Mouse (Mus musculus): Measurements from ENCODE around the gene Polr2a.
"Not testable (repeated sequence)": the region's sequence is repeated elsewhere in the genome, so short reads cannot be mapped to it uniquely, and the experiment has no call there.

Polr2a gene

DNA sequence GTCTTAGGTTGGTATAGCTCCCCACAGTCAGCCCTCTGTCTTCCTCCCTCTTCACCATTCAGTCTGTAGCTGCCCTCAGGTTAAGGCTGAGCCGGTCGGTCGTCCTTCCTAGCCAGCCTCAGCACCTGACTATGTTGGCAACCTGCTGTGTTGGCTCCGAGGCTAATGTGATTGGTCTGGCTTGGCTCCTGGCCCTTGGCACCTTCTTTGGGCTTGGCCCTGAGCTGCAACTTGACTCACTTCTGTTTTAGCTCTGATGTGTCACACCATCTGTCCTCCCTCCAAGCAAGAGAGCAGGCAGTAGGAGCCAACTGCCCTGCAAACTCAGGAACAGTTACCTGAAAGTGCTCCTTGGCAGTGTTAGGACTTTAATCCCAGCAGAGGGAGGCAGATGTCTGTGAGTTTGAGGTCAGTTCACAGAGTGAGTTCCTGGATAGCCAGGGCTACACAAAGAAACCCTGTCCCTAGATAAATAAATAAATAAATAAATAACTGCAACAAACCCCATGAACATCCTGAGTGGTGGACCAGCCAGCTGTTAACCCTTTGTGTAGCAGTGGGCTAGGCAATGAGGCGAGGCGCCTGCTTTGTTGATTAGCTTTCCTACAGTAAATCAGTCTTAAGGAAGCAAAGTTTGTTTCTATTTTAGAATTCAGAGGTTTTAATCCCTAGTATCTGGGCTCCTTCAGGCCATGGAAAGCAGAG is 51.5 kb downstream of the Polr2a start:
- DNase-seq (ENCODE audit: extremely low spot score), result no peak

DNA sequence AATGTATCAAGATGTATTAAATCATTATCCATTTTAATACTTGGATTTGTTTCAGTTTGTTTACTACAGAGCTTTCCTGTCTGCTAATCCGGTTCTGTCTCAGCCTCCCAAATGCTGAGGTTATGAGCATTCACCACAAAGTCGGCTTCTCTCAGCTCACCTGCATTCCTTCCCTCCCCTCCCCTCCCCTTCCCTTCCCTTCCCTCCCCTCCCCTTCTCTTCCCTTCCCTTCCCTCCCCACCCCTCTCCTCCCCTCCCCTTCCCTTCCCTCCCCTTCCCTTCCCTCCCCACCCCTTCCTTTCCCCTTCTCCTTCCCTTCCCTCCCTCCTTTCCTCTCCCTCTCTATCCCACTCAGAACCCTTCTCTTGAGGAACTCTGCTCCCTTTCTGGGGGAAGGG is 53.8 kb downstream of the Polr2a start:
- DNase-seq (ENCODE audit: extremely low spot score), result no peak

DNA sequence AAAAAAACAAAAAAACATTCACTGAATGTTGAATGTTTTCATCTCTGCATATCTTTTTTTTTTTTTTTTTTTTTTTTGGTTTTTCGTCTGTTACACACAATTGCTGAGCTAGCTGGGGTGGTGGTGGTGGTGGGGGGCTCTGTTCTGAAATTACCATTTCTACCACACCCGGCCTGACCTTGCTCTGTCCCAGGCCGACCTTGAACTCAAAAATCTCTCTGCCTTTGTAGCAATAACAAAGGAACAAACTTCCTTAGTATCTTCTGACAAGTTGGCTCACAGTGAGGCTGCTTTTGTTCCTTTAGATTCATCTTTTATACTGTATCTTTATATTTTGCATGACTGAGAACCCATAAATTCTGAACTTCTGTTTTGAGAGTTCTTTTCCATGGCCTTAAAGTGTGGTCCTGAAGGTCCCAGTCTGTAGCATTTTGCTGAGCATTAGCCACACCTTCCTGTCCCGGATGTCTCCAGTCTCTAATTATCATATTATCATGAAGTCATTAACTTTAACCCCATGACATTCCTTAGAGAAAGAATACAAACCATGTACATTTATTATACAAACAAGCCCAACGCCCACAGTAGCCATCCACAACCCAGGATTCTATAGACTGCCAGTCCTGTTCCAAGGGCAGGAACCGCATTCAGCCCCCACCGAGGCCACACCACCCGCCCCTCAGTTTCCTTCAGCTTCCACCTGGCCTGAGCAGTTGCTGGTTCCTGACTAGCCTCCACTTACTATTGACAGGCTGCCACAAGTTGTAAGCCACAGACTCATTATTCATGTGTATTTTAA is 54.4 kb downstream of the Polr2a start:
- no peak for DNase-seq (ENCODE audit: extremely low spot score)

DNA sequence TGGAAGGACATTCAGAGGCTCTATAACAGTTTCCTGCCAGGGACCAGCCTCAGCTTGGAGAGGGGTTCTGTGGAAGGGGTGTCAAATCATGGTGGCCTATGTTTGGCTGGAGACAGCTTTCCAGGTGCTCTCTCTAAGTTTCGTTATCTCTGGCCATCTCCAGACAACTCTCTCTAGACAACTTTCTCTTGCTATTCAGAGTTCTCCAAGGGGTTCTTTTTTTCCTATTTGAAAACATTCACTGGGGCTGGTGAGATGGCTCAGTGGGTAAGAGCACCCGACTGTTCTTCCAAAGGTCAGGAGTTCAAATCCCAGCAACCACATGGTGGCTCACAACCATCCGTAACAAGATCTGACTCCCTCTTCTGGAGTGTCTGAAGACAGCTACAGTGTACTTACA is 55.1 kb downstream of the Polr2a start:
- not testable (repeated sequence) for DNase-seq (ENCODE audit: extremely low spot score)

DNA sequence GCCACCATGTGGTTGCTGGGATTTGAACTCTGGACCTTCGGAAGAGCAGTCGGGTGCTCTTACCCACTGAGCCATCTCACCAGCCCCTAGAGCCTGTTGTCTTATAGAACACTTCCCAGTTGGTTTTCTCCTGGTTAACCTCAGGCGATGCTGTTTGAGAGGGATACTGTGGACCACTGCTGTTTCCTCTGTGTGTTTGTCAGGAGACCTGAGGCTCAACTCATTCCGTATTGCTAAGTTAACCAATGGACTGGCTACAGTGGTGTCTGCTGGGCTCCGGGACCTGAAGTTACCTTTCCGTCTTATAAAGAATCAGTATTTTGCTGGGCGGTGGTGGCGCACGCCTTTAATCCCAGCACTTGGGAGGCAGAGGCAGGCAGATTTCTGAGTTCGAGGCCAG is 55.6 kb downstream of the Polr2a start:
- DNase-seq (ENCODE audit: extremely low spot score), result not testable (repeated sequence)

DNA sequence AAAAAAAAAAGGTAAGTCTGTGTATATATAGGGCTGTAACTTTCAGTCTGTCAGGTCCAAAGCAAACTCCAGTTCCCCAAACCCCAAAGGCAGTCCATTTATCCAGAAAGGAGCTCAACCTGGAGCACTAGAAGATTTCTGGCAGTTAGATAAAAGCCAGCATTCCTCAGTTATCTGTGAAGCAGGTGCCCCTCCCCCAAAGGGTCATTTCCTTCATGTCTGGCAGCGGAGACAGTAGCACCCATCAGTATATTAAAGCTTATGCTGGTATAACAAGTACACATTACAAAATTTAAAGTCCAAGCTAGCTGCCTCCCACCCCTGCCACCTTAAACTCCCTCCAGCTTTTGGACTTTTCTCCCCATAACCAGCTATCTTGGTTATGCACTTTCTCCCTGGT is 58.8 kb downstream of the Polr2a start:
- no peak for DNase-seq (ENCODE audit: extremely low spot score)

DNA sequence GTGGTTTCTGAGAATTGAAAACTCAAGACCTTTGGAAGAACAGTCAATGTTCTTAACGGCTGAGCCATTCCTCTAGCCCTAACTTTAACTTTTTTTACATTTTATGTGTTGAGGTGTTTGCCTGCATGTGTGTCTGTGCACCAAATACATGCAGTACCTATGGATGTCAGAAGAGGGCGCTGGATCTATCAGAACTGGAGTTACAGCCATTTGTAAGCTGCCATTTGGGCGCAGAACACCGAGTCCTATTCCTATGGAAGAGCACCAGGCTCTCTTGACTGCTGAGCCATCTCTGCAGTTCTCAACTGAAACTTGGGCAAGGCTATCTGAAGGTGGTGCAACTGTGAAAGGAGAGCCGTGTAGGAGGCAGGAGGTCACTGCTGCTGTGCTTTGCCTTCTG is 59.9 kb downstream of the Polr2a start:
- no peak for DNase-seq (ENCODE audit: extremely low spot score)

DNA sequence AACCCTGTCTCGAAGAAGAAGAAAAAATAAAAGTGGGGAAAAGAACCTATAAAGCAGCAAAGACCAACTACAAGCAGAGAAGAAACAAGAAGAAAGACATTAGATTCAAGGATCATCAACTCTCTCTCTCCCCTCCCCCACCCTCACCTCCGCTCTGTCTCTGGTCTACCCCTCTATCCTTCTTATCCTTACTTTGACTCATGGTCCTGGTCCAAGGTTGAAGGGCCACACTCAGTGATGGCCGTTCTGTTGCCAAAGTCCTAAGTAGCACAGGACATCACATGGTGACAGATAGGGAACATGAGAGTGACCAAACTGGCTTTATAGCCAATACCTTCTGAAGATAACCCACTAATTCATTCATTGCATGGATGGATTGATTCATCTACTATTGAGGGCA is 61.0 kb downstream of the Polr2a start:
- no peak for DNase-seq (ENCODE audit: extremely low spot score)

DNA sequence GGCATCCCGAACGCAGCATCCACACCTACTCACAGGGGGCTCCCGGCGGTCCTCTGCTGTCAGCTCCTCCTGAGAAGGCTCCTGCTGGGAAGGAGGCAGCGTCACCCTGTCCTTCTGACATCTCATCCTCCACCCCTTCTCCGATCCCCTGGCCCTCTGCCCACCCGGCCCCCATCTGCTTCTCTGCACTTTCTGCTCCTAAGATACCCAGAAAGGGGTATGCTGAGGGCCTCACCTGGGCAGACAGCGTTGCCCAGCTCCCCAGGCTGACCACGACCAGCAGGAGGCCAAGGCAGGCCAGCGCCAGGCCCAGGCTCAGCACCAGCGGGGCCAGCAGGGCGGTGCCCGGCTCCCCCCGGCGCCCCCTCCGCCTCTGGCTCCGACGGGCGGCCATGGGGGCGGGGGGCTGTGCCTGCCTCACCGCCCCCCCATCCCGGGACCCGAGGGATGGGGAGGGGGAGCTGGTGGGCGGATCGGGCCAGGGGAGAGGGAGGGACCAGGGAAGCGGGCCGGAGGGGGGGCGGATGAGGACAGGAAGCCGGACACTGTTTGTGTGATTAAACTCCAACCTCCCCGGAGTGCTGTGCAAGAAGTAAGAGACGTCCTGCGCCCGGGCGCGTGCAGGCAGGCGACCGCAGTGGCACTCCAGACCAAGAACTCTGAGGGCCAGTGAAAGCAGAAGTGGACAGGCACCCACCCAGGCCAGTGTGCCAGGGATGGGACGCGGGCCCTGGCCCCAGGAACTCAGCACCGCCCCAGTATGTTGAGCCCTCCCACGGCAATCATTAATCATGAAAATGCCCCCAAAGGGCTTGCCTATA is 62.9 kb downstream of the Polr2a start, which contains the start of the genes Tnfsf12 and Tnfsfm13:
TSS of gene Tnfsf12 (minus strand) at position 489 of the 821 bp plus-strand sequence.
TSS of gene Tnfsfm13 (minus strand) at position 738 of the 821 bp plus-strand sequence.
- DNase-seq (ENCODE audit: extremely low spot score), result peak; percentile 71

DNA sequence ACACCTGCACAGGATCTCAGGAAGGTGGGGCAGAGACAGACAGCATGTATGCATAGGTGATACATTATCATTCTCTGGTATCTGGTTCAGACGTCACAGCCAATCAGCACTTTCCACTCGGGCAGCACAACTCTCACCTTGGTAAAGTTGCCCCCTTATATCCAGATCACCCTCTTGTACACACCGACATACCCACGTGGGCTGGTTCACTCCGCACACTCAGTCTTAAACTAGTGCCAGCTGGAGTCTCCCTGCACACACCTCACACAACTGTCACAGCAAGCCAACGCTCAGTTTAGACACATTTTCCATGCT is 63.4 kb downstream of the Polr2a start:
- no peak for DNase-seq (ENCODE audit: extremely low spot score)

DNA sequence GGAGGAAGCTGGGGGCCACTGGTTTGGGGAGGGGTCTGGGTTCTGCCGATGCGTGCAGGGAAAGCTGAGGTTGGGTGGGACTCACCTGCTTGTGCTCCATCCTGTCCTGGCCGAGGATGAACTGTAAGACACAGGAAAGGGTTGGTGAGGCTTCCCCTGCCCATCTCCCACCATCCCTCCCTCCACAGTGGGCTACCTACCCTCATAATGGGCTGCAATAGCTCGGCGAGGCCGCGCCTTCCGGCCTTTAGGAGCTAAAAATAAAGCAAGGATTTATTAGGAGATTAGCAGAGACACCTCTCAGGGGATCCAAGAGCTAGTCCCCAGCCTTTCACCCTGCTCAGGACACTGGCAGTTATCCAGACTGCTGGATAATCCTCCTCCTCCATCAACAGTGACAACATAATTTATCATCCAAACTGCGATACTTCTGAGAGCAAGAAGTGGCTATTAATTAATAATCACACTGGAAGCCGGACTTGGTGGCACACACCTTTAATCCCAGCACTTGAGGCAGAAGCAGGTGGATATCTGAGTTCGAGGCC is 64.9 kb downstream of the Polr2a start:
- DNase-seq (ENCODE audit: extremely low spot score), result no peak

DNA sequence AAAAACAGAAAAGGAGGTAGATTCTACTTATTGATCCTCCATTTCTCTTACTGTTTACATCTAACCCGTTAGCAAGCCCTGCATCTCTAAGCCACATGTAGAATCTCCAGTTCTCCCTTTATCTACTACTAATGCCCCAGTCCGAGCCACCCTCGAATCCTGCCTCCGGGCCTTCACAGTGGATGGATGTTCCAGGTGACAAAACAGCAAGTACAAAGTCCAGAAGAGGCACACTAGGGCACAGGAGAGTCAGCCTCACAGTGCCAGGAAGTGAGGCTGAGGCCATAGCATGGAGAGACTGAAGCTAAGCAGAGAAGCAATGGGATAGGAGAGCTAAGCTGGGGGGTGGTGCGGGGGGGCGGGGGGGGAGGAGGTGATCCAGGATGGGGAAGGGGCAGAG is 65.6 kb downstream of the Polr2a start:
- no peak for DNase-seq (ENCODE audit: extremely low spot score)

DNA sequence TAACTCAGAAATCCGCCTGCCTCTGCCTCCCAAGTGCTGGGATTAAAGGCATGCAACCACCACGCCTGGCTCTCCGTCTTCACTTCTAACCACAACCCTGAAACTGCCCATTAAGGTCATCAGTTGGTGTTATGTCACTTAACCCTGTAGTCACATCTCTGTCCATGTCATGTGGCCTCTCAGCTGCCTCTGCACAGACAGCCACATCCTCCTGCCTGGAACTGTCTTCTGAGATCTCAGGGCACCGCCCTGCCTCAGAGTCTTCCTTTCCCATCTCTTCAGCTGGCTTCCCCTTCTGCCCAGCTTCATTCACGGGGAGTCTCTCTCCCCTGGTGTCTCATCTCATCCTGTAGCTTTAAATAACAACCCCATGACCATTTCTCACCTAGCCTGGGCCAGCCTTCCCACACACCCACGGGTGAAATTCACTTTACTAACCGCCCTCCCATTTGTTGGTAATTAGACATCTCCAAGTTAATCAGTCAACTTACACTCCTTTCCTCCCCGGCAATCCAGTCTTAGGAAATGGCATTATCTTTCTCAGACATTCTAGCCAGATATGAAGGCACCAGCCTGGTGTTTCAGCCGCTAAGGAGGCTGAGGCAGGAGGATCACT is 66.1 kb downstream of the Polr2a start:
- no peak for DNase-seq (ENCODE audit: extremely low spot score)

DNA sequence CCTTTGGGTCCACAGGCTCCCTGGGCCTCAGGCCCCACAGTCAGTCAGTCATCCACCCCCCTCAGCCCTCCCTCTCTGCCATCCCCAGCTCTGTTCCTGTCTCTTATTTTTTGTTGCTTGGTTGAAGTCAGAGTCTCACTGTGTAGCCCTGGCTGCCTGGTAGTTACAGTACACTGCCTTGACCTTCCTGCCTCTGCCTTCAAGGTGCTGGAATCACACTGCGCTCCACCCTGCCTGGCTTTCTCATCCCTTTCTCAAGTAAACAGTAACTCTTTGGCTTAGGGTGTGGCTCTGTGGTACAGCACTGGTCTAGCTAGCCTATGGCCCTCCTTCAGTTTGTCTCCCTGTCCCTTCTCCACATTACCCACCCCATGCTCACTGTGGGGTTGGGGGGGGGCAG is 68.5 kb downstream of the Polr2a start:
- DNase-seq (ENCODE audit: extremely low spot score), result no peak

DNA sequence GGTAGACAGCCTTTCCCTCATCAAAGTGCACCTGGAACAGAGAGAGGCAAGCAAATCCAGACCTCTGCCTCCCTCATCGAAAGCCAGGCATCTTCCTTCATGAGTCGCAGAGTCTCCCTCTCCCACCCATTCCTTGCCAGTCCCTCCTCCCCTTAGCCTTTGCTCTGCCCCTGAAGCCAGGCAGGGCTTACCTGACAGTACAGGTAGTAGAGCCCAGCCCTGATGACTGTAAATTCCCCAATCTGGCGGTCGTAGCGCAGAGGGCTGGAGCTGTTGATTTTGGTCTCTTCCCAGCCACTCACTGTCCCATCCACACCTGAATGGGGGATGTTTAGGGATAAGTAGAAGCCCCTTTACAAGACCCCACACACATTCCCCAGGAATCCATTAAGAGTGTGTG is 71.4 kb downstream of the Polr2a start:
- no peak for DNase-seq (ENCODE audit: extremely low spot score)

DNA sequence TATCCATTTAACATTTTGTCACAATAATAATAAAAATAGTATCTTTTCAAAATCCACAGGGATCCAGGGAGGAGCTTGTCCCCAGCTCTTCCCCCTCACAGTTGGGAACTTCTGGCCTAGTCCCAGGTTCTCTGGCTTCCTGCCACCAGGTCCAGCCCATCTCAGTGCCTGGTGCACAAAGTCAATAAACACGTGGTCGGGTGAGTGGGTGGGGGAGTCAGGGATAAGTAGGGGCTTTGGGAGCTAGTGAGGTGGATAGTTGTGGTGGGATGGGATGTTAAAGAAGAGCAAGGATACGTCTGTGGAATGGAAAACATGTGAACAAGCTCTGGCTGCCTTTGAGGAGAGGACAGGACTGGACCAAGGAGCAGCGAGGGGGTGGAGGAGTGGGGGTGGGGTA is 72.1 kb downstream of the Polr2a start:
- no peak for DNase-seq (ENCODE audit: extremely low spot score)

DNA sequence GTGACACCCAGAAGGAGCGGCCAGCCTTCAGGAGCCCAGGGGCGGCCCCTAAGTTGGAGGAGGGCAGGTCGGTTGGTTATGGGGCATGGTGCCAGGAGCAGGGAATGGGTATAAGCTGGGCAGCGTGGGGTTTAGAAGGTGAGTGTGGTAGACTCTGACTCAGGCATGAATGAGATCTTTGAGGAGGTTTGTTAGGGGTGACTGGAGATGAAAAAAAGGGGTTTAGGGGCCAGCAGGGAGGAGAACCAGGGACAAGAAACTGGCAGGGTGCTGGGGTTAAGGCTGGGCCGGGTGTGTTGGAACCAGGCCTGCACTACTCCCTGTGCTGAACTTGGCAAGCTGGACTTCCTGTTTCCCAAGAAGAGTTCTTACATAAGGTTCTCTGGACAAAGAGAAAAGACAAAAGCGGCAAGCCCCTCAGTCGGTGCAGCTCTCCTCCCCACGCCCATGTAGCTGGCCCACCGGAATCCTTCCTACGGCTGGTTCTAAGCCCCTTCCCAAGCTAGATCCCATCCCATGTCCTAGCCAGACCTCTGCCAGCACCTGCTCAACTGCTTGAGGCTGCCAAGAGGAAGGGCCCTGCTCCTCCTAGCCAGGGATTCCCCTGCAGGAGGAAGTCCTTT is 72.8 kb downstream of the Polr2a start, which contains the start of gene Tnfsf13:
TSS of gene Tnfsf13 (minus strand) at position 259 of the 623 bp plus-strand sequence.
- DNase-seq (ENCODE audit: extremely low spot score), result no peak

DNA sequence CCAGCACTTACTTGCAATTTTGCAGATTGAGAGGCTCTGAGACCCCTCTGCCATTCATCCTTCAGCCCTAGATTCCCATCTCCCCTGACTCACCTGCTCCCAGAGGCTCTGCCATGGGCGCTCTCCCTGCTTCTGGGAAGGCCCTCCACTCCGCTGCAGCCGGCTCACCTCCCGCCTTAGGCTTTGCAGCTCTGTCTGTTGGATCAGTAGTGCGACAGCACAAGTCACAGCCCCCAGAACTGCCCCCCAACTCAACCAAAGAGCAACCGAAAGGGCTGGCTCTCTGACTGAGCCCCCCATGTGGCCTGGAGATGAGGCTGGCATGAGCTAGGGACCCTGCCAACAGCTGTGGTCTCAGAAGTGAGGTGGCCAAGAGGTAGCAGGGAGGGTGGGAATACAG is 73.5 kb downstream of the Polr2a start:
- DNase-seq (ENCODE audit: extremely low spot score), result no peak

DNA sequence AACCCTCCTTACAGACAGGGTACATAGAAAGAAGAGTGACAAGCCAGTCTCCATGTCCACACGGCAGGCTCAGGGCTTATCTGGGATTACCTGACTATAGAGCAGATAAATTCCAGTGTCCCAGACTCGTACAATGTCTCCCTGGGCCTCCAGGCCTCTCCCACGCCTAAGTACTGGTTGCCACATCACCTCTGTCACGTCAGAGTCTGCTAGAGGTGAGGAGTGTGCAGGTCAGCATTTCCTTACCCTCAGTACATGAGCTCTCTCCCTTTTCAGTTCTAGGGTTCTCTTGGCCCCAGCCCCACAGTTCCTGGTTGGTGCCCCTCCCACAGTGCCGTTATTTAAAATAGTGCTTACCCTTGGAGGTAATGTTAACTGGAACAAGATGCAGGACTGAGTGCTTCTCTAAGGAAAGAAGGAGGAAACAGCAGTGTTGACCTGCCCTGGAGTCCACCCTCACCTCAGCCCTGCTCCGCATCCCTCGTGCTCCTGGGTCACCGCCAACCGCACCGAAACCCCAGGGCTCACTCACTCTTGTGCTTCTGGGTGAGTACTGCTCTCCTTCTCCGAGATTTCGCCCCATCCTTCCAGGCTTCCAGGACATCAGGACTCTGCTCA is 74.2 kb downstream of the Polr2a start:
- no peak for DNase-seq (ENCODE audit: extremely low spot score)

All from embryo, embryonic 9.5 days (tissue).